9 mouse cellular contexts compared by ENCODE assay signal in the genomic region with DNA sequence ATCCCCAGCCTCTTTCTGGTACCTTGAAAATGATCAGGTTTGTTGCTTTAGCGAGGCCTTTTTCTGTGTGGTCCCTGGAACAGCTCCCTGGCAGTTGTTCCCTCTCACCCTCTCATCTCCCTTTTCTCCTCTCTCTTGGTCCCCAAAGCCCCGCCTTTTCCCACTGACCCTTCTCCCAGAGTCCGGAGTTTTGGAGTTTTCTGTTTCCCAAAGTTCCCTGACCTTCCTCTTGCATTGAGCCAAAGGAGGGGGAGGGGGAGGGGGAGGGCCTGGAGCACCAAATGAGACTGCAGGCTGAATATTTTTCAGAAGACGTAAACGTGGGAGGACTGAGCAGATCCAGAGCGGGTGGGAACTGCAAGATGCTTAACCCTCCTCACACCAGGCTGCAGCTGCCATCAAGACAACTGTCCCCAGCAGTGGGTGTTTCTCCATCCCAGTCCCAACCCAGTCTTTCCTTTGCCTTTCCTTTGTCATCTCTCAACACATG. TPM values are rescaled to one million over a fixed set of nuclear protein-coding genes. Genes with fewer than 3 reads are reported as not detected.
A peak's percentile ranks its signal among the peaks of the same experiment; 100 is the strongest.
DNase-seq lines count a peak whose midpoint lies in the region; ATAC-seq and TF ChIP-seq lines count a peak whose summit lies in the region.
"Had no signal": no experiment of that assay in that cellular context is flagged by ENCODE, and none has a peak within 500 bp of the region (broad histone marks: within the 10 kb centered on the region; RNA-seq: fewer than 3 reads in every experiment).

Rarres2 (minus strand) TSS at position 218 of the 490 bp plus-strand sequence.

- WGBS in kidney, embryonic 15.5 days, result 10% methylated on average over 6 of the region's 6 CpGs
- 13% methylated on average over 6 of the region's 6 CpGs for WGBS in lung, embryonic 14.5 days

- peak within 1 kb of the TSS; percentile 12 for H3K4me3 ChIP-seq in kidney, embryonic 15.5 days (replicated peaks)
- 0 out of 2 replicates have a peak within 1 kb of the TSS, but pooled peaks have one; percentile 11 for H3K4me3 ChIP-seq in lung, embryonic 14.5 days (ENCODE audit: low read depth, low read length)

- H3K9me3 ChIP-seq in kidney, embryonic 15.5 days (replicated peaks), result no peaks in the 10 kb centered on the region
- H3K9me3 ChIP-seq in lung, embryonic 14.5 days (ENCODE audit: low read depth, low read length), result no peaks in the 10 kb centered on the region

- H3K4me1 ChIP-seq in kidney, embryonic 15.5 days, result peaks cover 43% of the 10 kb centered on the region
- H3K4me1 ChIP-seq in lung, embryonic 14.5 days (ENCODE audit: insufficient read depth), result peaks cover 11% of the 10 kb centered on the region; the same call in 1 of the 2 replicates

- H3K4me2 ChIP-seq in kidney, embryonic 15.5 days, result peak within 1 kb of the TSS; percentile 47
- H3K4me2 ChIP-seq in lung, embryonic 14.5 days, result peak within 1 kb of the TSS; percentile 43

- no peaks in the 10 kb centered on the region for H3K27me3 ChIP-seq in kidney, embryonic 15.5 days
- H3K27me3 ChIP-seq in lung, embryonic 14.5 days (ENCODE audit: insufficient read depth, low read length), result no peaks in the 10 kb centered on the region
- H3K27me3 ChIP-seq: Patski had no signal

- peak within 1 kb of the TSS; percentile 75 for H3K27ac ChIP-seq in kidney, embryonic 15.5 days
- peak within 1 kb of the TSS; percentile 81 for H3K27ac ChIP-seq in lung, embryonic 14.5 days (ENCODE audit: low read depth)

- no peak within 1 kb of the TSS for H3K9ac ChIP-seq in kidney, embryonic 15.5 days
- peak within 1 kb of the TSS; percentile 9; the same call in 1 of the 2 replicates for H3K9ac ChIP-seq in lung, embryonic 14.5 days

- H3K36me3 ChIP-seq in kidney, embryonic 15.5 days, result no peaks in the 10 kb centered on the region
- no peaks in the 10 kb centered on the region for H3K36me3 ChIP-seq in lung, embryonic 14.5 days (ENCODE audit: insufficient read depth)

- peak; percentile 58 for ATAC-seq in kidney, embryonic 15.5 days (replicated peaks; ENCODE audit: low FRiP score)
- peak; percentile 73 for ATAC-seq in lung, embryonic 14.5 days (ENCODE audit: insufficient read depth)
- ATAC-seq: Patski had no signal

- no peak for TF ChIP-seq CTCF in lung, embryonic 14.5 days (IDR thresholded peaks at IDR 0.05; ENCODE audit: low read depth)

- DNase-seq in urinary bladder, adult 2 months (ENCODE audit: low spot score), result no peak
- no peak for DNase-seq in urinary bladder, adult 18-20 months (ENCODE audit: low spot score in 2 of 2)
- DNase-seq in heart, adult 18-20 months, result peak; percentile 79 to 85
- DNase-seq in lung, embryonic 14.5 days, result peak; percentile 73
- DNase-seq in cerebellum, postnatal 10 days, result no peak
- no peak for DNase-seq in retina, embryonic 14.5 days (ENCODE audit: low spot score)
- no peak for DNase-seq in cerebellum, adult 11-12 months

RNA-seq across cellular contexts. Expression of gene Rarres2, which starts in this region (rescaled TPM):
- 374 and 453 TPM in 2 replicates for polyA plus RNA-seq in urinary bladder, adult 2 months (2012; rRNA removed)
- 10 to 100 TPM; 60.1 to 86.3 TPM for total RNA-seq in heart, adult 18-20 months (2021)
- polyA plus RNA-seq in kidney, embryonic 15.5 days (2015; fragmentation: Nextera tagmentation; extraction: Ambion mirVana), result 55.4 and 68.7 TPM in 2 replicates
- 43.1 and 47.0 TPM in 2 replicates for polyA plus RNA-seq in lung, embryonic 14.5 days (2014; fragmentation: Nextera tagmentation; extraction: Ambion mirVana)

Comparison
In these comparisons a context has a peak if more than half of its experiments do, and no peak if none do; other contexts are left out.
1. DNase-seq: peak in heart, adult 18-20 months (2 of 2) and lung, embryonic 14.5 days (single experiment); none in urinary bladder, adult 2 months (single experiment), urinary bladder, adult 18-20 months (0 of 2), cerebellum, postnatal 10 days (0 of 2), retina, embryonic 14.5 days (single experiment) and cerebellum, adult 11-12 months (single experiment).